Mouse (Mus musculus): ENCODE measurements around the gene Pik3ip1. TPM values are rescaled to one million over a fixed set of nuclear protein-coding genes. Genes with fewer than 3 reads are reported as not detected.

The Pik3ip1 gene
- polyA plus RNA-seq, 1 experiment, result 151 TPM

GRCm38 (mm10) chr11:3390789-3391188 is 60.6 kb downstream of the Pik3ip1 start:
- TF ChIP-seq POLR2A (IDR thresholded peaks at IDR 0.05; ENCODE audit: control insufficient read depth, extremely low read depth, insufficient read depth, low read length, poor library complexity) (no peak), CTCF (IDR thresholded peaks at IDR 0.05; ENCODE audit: borderline replicate concordance, control insufficient read depth, extremely low read depth, insufficient read depth, low read length, poor library complexity) (no peak)
- 95% methylated on average over 5 of the region's 5 CpGs for WGBS
- DNase-seq, result no peak
- Histone ChIP-seq H3K36me3 (ENCODE audit: control insufficient read depth, insufficient read depth, low read length) (peaks cover 5% of the 10 kb centered on the region), H3K27ac (ENCODE audit: control insufficient read depth, insufficient read depth, low read length) (no peak overlapping the region), H3K4me1 (replicated peaks; ENCODE audit: control insufficient read depth, insufficient read depth, low read length) (peaks cover 2% of the 10 kb centered on the region; the same call in 1 of the 2 replicates), H3K27me3 (ENCODE audit: control insufficient read depth, insufficient read depth, low read length) (no peaks in the 10 kb centered on the region), H3K4me3 (ENCODE audit: control insufficient read depth, insufficient read depth, low read length) (no peak overlapping the region)

GRCm38 (mm10) chr11:3392526-3392925 is 62.3 kb downstream of the Pik3ip1 start:
- WGBS, result 97% methylated on average over 8 of the region's 8 CpGs
- no peak for DNase-seq
- Histone ChIP-seq H3K4me3 (ENCODE audit: control insufficient read depth, insufficient read depth, low read length) (no peak overlapping the region), H3K27ac (ENCODE audit: control insufficient read depth, insufficient read depth, low read length) (no peak overlapping the region), H3K36me3 (ENCODE audit: control insufficient read depth, insufficient read depth, low read length) (peaks cover 16% of the 10 kb centered on the region), H3K4me1 (replicated peaks; ENCODE audit: control insufficient read depth, insufficient read depth, low read length) (no peaks in the 10 kb centered on the region), H3K27me3 (ENCODE audit: control insufficient read depth, insufficient read depth, low read length) (no peaks in the 10 kb centered on the region)
- TF ChIP-seq POLR2A (IDR thresholded peaks at IDR 0.05; ENCODE audit: control insufficient read depth, extremely low read depth, insufficient read depth, low read length, poor library complexity) (no peak), CTCF (IDR thresholded peaks at IDR 0.05; ENCODE audit: borderline replicate concordance, control insufficient read depth, extremely low read depth, insufficient read depth, low read length, poor library complexity) (no peak)

Other genes with a start within 250 kb of the Pik3ip1 start
- gene Sfi1, start 136.9 kb upstream of the Pik3ip1 start, polyA plus RNA-seq (2012; rRNA removed), result 36.8 and 49.4 TPM in 2 replicates
- gene Eif4enif1, start 128.0 kb upstream of the Pik3ip1 start, polyA plus RNA-seq (2012; rRNA removed), result 87.8 and 88.8 TPM in 2 replicates
- gene Drg1, start 64.0 kb upstream of the Pik3ip1 start, polyA plus RNA-seq (2012; rRNA removed), result 36.8 and 36.9 TPM in 2 replicates
- gene Patz1, start 41.5 kb upstream of the Pik3ip1 start, polyA plus RNA-seq (2012; rRNA removed), result 216 and 243 TPM in 2 replicates
- gene Limk2, start 78.8 kb downstream of the Pik3ip1 start, polyA plus RNA-seq (2012; rRNA removed), result 167 and 185 TPM in 2 replicates
- 23.2 and 25.7 TPM in 2 replicates for gene Rnf185, start 122.0 kb downstream of the Pik3ip1 start, polyA plus RNA-seq (2012; rRNA removed)
- 1.6 and 1.9 TPM in 2 replicates for gene Pla2g3, start 157.9 kb downstream of the Pik3ip1 start, polyA plus RNA-seq (2012; rRNA removed)
- 2.2 and 3.2 TPM in 2 replicates for gene Inpp5j, start 174.4 kb downstream of the Pik3ip1 start, polyA plus RNA-seq (2012; rRNA removed)
- gene Selenom, start 184.3 kb downstream of the Pik3ip1 start, polyA plus RNA-seq (2012; rRNA removed), result 24.5 and 40.8 TPM in 2 replicates
- 20.8 and 21.2 TPM in 2 replicates for gene Smtn, start 210.2 kb downstream of the Pik3ip1 start, polyA plus RNA-seq (2012; rRNA removed)

Measured in thymus, adult 2 months (tissue).